Mouse (Mus musculus) retina, adult 2 months (tissue): ENCODE data around the gene Olfr1195.
"Not testable (repeated sequence)": the region's sequence is repeated elsewhere in the genome, so short reads cannot be mapped to it uniquely, and the experiment has no call there.

Experiments used
- DNase-seq: peaks from one replicate; pipeline ENCODE4 v3.0.0-alpha.2; 2012; ENCODE audit warnings: low read depth, low spot score

Olfr1195 gene

GRCm38 (mm10) chr2:88689087-88689486, at the start of gene Olfr1195:
Olfr1195 (minus strand) TSS chr2:88689187.
- DNase-seq = no peak

- DNase-seq = no peak
Observed at GRCm38 (mm10) chr2:88732266-88732665, 43.3 kb upstream of the Olfr1195 start, which contains the start of gene Olfr1197. Olfr1197 (minus strand) TSS chr2:88732366.

GRCm38 (mm10) chr2:88704497-88704896, 15.5 kb upstream of the Olfr1195 start, which contains the start of gene Olfr1196:
Olfr1196 (minus strand) TSS chr2:88704597.
- DNase-seq = no peak

- not testable (repeated sequence) for DNase-seq
Observed at GRCm38 (mm10) chr2:88675328-88675727, 13.7 kb downstream of the Olfr1195 start, which contains the start of gene Olfr1193. Olfr1193 (plus strand) TSS chr2:88675628.

GRCm38 (mm10) chr2:88648209-88648608, 40.8 kb downstream of the Olfr1195 start, which contains the start of gene Olfr1192-ps1:
Olfr1192-ps1 (plus strand) TSS chr2:88648509.
- no peak for DNase-seq

GRCm38 (mm10) chr2:88640242-88640641, 48.7 kb downstream of the Olfr1195 start, which contains the start of gene Olfr1191-ps1:
Olfr1191-ps1 (plus strand) TSS chr2:88640542.
- DNase-seq = not testable (repeated sequence)
